Mouse (Mus musculus) E14TG2a.4 (cell line): ENCODE data around the gene Myh9.

Experiments used
- CTCF ChIP-seq: conservative IDR thresholded peaks from 2 replicates; pipeline ENCODE4 v1.5.1; 2014; ENCODE audit warnings: low read length
- NANOG ChIP-seq: IDR thresholded peaks from 2 replicates; pipeline ENCODE4 v1.6.1; 2014; ENCODE audit warnings: borderline replicate concordance, low read length, mixed read lengths
- POU5F1 ChIP-seq: IDR thresholded peaks from 2 replicates; pipeline ENCODE4 v1.6.1; 2014; ENCODE audit warnings: low read length, borderline replicate concordance

GRCm38 (mm10) chr15:77752443-77752842, 89.5 kb downstream of the Myh9 start:
- no peak for TF ChIP-seq CTCF
- no peak for TF ChIP-seq NANOG
- no peak for TF ChIP-seq POU5F1
